Mouse (Mus musculus) frontal cortex, adult (tissue): ENCODE measurements around the gene Thumpd3.

Experiments used
- ATAC-seq: cut with Nextera tagmentation; 2 replicates; pipeline ENCODE4 v1.9.2; 2017; ENCODE audit warnings: mild to moderate bottlenecking, moderate library complexity, mixed read lengths; ENCODE audit not compliant: low TSS enrichment

Thumpd3 gene

DNA sequence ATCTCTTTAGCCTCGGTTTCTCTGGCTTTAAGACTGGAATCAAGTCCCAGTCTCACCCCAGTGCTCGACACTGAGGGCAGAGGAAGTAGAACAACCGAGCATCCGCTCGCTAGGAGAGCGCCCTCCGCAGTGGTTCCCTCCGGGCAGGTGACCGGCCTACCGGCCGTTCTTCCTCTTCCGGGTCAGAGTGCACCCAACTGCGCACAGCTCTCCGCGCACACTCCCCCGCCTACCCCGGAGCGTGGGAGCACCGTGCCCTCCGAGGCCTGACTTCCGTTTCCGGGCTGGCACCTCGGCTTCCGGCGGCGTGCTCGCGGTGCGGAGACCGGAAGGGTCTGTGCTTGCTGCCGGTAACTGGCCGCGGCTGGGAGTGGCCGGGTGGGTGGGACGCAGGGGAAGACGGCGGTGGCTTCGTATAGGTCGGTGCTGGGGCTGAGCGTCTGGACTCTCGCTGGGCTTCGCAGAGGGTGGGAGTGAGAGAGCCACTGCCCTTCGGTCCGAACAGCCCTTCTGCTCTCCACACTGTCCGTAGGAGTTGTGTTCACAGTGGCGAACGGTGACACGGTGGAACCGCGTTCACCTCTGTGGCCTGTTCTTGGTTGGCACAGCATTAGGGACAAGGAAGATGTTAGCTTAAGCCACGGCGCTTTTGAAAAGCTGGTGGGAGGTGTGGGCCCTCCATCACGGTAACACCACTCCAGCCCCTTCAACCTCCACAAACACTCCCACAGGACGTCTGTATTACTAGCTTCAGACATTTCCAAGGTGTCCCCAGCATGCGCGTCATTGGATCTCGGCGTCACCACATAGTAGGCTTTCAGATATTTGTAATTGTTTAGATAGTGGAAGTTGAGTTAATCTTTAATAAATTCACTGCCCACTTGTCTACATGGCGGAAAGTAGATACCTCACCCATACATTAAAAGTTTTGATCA, at the start of gene Thumpd3:
Gene Thumpd3, plus strand, starts transcription at position 185 of the 935 bp plus-strand sequence.
- ATAC-seq, result peak; percentile 97

- ATAC-seq, result no peak
Measured at GRCm38 (mm10) chr6:112999199-112999598, 46.8 kb upstream of the Thumpd3 start.

DNA sequence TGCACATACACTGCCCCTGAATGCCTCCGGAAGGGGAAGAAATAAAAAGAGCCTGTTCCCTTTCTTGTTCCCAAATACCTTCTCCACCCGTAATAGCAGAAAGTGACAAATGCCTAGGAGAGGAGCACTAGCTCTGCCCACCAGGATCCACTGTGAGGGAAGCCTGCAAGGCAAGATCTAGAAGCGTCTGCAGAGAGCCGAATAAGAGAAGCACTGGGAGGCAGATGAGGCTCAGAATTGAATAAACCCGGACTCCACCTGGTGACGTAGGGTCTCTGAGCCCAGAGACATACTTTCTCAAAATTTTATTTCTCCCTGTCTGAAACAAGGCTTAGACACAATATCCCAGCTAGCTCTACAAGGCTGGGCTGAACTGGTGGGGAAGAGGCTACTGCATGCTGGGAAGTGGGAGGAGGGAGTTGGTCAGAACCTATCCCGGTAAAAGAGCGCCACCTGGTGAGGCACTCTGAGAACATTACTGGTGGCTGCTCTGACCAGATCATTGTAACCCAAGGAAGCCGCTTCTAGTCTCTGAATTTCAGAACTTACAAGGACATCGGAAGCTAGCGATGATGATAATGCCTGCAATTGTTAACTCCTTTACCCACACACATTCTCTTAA, 45.2 kb upstream of the Thumpd3 start:
- peak; percentile 97 for ATAC-seq

DNA sequence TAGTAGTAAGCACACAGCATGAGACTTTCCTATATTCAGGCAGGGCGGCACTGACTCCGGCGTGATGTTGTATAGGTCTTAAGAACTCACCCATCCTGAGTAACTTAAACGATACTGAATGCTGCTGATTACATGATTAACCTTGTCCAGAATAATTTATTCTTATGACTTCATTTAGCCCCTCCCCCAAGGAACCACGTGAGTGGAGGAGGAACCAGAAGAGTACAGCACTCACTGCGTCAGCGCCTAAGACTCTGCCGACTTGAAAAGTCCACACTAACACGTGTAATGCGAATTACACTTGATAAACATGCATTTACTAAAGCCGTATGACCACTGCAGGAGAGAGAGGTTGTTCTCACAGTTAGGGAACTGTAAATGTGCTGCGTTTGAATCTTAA, 44.3 kb upstream of the Thumpd3 start:
- ATAC-seq, result no peak

DNA sequence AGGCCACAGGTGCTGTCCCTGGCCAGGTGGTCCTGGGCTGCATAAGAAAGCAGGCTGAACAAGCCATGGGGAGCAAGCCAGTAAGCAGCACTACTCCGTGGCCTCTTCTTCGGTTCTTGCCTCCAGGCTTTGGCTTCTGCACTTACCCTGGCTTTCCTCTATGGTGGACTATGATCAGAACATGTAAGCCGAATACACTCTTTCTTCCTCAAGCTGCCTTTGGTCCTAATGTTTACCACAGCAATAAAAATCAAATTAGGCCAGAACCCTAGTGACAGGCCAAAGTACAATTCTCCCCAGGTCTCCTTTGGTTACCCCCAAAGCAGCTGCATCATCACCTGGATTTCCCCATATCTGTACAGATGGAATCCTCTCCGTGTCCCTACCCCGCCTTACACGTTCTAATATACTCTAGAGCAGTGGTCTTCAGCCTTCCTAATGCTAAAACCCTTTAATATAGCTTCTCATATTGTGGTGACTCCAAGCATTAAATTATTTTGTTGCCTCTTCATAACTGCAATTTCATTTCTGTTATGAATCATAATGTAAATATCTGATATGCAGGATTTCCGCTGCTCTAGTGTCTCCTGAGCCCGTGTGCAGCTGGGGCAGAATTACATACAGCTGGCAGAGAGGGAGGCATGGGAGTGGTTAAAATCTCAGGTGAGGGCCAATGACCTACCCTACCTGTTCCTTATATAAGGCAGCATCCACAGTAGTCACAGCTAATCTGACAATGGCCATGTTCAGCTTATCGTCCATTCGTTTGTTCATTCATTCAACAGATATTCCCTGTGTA, 42.5 kb upstream of the Thumpd3 start:
- ATAC-seq, result no peak

- no peak for ATAC-seq
Measured at GRCm38 (mm10) chr6:113006833-113007232, 39.2 kb upstream of the Thumpd3 start.

DNA sequence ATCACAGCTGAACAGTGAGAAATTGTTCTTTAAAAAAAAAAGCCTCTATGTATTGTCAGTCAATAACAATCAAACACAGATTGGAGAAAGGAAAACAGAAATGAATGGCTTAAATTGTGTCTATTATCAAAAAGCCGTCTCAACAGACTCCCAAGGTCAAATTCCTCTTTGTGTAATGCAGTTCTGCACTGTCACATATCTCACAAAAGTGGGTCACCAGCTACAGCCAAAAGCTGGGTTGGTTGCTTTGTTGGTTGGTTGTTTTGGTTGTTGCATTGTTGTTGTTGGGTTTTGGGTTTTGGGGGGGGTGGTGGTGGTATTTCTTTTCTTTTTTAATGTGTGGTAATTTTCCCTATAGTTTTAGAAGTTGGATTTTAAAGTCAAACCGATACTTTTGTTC, 34.1 kb upstream of the Thumpd3 start:
- ATAC-seq, result no peak

GRCm38 (mm10) chr6:113012495-113012941, 33.5 kb upstream of the Thumpd3 start:
- ATAC-seq, result peak; percentile 88

DNA sequence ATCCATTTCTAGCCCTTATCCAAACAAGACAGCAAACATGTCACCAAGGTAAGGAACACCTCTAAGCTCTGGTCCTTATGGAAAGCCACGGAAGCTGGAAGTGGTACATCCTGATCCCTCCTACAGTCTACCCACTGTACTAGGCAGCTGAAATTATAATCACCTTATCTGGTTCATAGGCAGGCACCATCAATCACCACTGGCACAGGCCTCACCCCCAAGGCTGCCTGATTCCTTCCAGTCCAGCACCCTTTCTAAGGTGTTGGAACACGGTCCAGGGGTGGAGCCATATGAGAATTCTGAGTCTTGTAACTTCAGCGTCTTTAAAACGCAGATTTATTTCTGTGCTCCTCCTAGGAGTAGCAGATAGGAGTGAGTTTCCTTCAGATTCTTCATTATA, 32.5 kb upstream of the Thumpd3 start:
- ATAC-seq, result no peak

GRCm38 (mm10) chr6:113017500-113018047, 28.5 kb upstream of the Thumpd3 start:
- no peak for ATAC-seq

GRCm38 (mm10) chr6:113018139-113018538, 27.9 kb upstream of the Thumpd3 start:
- no peak for ATAC-seq

GRCm38 (mm10) chr6:113024866-113025265, 21.2 kb upstream of the Thumpd3 start:
- peak; percentile 96 for ATAC-seq

DNA sequence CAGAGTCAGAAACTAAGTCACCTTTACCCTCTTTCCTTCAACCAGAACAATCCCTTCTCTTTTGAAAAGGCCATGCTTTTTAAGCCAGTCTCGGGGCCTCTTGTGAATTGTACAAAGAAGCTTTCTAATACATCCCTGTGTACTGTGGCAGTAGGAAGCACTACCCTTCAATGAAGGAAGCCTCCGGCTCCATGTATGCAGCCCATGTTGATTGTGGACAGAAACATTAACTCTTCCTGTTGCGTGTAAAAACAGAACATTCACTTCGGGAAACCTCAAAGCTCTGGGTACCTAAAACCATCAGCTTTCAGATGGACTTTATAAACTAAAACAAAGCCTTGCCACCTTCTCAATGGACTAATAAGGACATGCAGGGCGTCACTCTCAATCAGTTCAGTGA, 20.3 kb upstream of the Thumpd3 start:
- ATAC-seq, result no peak

GRCm38 (mm10) chr6:113027446-113027845, 18.6 kb upstream of the Thumpd3 start:
- no peak for ATAC-seq

- ATAC-seq, result 0 out of 2 replicates have a peak, but pooled peaks have one; percentile 2
Measured at GRCm38 (mm10) chr6:113029006-113029405, 17.0 kb upstream of the Thumpd3 start.

DNA sequence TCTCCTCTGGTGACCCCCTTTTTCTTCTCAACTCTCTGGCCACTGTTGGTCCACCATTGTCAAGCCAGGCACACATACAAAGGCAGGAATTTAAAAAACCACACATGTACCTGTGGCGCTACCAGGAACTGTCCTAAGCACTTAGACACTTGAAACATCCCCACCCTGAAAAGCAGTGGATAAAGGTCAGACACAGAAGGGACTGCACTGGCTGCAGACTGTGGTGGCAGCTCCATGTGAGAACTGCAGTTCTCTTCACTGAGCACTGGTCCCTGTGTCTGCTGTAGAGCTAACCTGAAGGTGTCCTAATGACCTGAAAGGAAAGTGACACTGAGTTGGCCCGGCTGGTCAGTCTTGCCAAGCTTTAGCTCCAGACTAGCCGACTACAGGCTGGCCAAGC, 15.5 kb upstream of the Thumpd3 start:
- no peak for ATAC-seq

DNA sequence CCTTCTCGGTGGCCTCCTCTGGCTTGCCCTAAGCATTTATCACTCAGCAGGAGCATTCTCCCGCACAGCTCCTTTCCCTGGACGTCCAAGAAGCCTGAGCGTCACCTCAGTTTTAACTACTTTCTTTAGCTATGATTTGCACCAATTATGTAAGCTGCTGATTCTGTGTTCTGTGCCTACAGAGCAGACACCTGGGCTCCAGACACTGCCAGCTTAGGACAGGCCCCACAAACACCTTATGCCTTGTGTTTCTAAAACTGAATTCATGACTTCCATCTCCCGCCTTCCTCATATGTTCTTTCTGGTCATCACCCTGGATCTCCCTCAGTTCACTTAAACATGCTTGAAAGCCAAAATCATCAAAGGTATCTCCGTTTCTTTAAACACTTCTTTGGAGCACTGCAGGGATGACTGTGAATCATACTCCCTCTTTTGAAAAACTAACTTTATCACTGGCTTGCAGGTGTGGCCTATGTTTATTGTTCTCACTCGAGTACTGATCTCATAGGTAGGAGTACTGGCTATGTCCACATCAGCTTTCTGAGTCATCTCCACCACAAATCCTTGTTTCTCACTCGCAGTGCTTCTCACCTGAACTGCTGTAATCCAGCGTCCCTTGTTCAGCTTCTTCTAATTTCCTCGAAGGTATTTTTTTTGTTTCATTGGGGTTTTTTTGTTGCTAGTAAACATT, 14.9 kb upstream of the Thumpd3 start:
- 0 out of 2 replicates have a peak, but pooled peaks have one; percentile 25 for ATAC-seq

- no peak for ATAC-seq
Measured at GRCm38 (mm10) chr6:113032121-113032520, 13.9 kb upstream of the Thumpd3 start.

DNA sequence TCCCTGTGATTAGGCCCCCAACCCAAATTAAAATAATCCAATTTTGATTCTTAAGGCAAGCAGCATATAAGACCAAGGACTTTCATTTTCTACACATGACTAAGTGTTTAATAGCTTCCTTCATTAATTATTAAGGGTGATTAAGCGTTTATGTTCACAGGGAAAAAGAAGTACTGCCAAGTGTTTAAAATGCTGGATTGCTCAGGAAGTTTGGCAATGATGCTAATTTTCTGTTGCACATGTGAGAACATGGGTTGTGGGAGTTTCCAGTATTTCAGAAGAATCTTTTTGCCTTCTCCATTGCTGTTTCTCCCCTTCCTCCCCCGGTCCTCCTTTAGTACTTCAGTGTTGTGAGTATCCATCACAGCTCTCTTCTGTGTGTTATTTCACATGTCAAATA, 12.8 kb upstream of the Thumpd3 start:
- no peak for ATAC-seq

GRCm38 (mm10) chr6:113034466-113034865, 11.6 kb upstream of the Thumpd3 start:
- ATAC-seq, result peak; percentile 35; the same call in 1 of the 2 replicates
